Mouse (Mus musculus) kidney, adult 2 months (tissue): Measurements from ENCODE around the gene Klhl40. TPM values are rescaled to one million over a fixed set of nuclear protein-coding genes. Genes with fewer than 3 reads are reported as not detected.

Experiments
- DNase-seq: peaks from one replicate; pipeline ENCODE4 v3.0.0; 2021
- H3K27ac ChIP-seq: fragments of 200-500 bp; 2 replicates; pipeline ENCODE4 v1.5.1; 2012; ENCODE audit warnings: low read depth, low read length, control low read depth, inconsistent platforms; ENCODE audit not compliant: insufficient read depth
- H3K27me3 ChIP-seq: fragments of 200-500 bp; replicated peaks from 2 replicates; pipeline ENCODE4 v1.6.1; 2012; ENCODE audit warnings: mild to moderate bottlenecking, moderate library complexity, low read length, inconsistent platforms; ENCODE audit not compliant: control insufficient read depth, insufficient read depth
- H3K36me3 ChIP-seq: fragments of 200-500 bp; 2 replicates; pipeline ENCODE4 v1.6.1; 2012; ENCODE audit warnings: mild to moderate bottlenecking, moderate library complexity, low read length, inconsistent platforms; ENCODE audit not compliant: control insufficient read depth, insufficient read depth
- H3K4me1 ChIP-seq: fragments of 200-500 bp; 2 replicates; pipeline ENCODE4 v1.6.1; 2011; ENCODE audit warnings: low read length; ENCODE audit not compliant: control insufficient read depth, insufficient read depth
- H3K4me3 ChIP-seq: fragments of 200-500 bp; 2 replicates; pipeline ENCODE4 v1.5.1; 2011; ENCODE audit warnings: mild to moderate bottlenecking, low read depth, low read length, control low read depth; ENCODE audit not compliant: insufficient read depth
- CTCF ChIP-seq: fragments of 200-500 bp; conservative IDR thresholded peaks from 2 replicates; pipeline ENCODE4 v1.5.1; 2011; ENCODE audit warnings: low read depth, mild to moderate bottlenecking, control low read depth, low read length, moderate library complexity, mixed read lengths; ENCODE audit not compliant: insufficient read depth, insufficient read length
- POLR2A ChIP-seq: fragments of 200-500 bp; IDR thresholded peaks from one replicate; pipeline ENCODE4 v1.6.1; 2011; ENCODE audit warnings: low read depth, low read length, control low read depth
- WGBS: fragments of 180-500 bp; shearing (Covaris S2); methylation state at CpG from one replicate; pipeline ENCODE4 v1.1.7; 2018; 5-methylcytosine and 5-hydroxymethylcytosine counted together
- polyA plus RNA-seq: library from polyadenylated mRNA; depleted of rRNA; stranded (reverse); fragments of >200 nt; gene quantifications from 2 replicates; pipeline ENCODE4 v1.2.3, GENCODE M21; 2012

Klhl40 gene
- polyA plus RNA-seq, 1 experiment = 1.6 TPM

DNA sequence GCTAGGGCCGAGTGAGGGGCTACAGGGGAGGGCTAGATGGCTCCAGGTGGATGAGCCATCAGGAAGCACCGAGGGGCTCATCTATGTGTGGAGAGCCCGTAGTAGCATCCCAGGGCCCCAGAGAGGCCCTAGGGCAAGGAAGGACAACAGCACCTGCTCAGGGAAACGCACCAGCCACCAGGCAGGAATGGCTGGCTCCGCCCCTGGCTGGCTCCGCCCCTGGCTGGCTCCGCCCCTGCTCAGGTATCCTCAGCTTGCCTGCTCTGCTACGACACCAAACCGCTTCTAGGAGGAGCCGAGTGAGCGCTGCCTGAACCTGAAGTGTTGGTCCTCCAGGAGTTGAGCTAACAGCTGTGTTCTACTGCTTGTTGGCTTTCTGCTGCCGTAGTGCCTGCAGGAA, 20.3 kb downstream of the Klhl40 start:
- 13% methylated on average over 12 of the region's 12 CpGs for WGBS
- no peak overlapping the region for H3K27ac ChIP-seq

DNA sequence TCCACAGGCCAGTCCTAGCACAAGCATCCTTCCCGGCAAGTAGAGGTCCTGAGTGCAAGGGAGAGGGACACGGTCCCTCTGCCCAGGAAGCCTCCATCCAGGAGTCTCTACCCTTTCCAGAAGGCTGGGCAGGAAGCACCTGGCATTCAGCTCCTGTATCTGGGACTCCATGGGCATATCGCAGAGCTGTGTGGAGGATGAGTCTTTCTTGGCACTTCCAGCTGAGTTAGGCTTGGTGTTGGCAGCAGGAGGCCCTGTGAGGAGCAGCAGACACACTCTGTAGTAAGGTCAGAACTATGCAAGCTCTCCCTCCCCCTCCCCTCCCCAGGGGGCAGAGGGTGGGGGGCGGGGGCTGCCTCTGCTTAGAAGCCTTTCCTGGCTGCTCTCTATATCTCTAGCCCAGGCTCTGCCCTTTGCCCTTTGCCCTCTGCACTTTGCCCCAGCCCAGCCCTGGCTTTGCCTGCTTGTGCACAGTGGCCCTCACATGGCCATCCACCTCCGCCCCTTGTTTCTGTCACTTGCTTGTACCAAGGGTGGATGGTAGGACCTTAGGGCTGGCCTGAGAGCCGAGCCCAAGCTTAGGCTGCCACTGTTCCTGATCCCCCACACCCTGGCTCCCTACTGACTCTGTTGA, 21.6 kb downstream of the Klhl40 start:
- Histone ChIP-seq H3K36me3 (no peaks in the 10 kb centered on the region), H3K4me3 (no peak overlapping the region), H3K4me1 (no peaks in the 10 kb centered on the region), H3K27ac (no peak overlapping the region), H3K27me3 (no peaks in the 10 kb centered on the region)
- no peak for DNase-seq
- WGBS = 58% methylated on average over 6 of the region's 6 CpGs
- TF ChIP-seq POLR2A = no peak
- TF ChIP-seq CTCF = no peak

More for the DNA sequence above, 20.3 kb downstream of the Klhl40 start:
- Histone ChIP-seq H3K36me3 (no peaks in the 10 kb centered on the region), H3K4me1 (no peaks in the 10 kb centered on the region), H3K4me3 (no peak overlapping the region), H3K27me3 (no peaks in the 10 kb centered on the region)
- no peak for TF ChIP-seq POLR2A
- no peak for TF ChIP-seq CTCF
- peak; percentile 67 for DNase-seq

DNA sequence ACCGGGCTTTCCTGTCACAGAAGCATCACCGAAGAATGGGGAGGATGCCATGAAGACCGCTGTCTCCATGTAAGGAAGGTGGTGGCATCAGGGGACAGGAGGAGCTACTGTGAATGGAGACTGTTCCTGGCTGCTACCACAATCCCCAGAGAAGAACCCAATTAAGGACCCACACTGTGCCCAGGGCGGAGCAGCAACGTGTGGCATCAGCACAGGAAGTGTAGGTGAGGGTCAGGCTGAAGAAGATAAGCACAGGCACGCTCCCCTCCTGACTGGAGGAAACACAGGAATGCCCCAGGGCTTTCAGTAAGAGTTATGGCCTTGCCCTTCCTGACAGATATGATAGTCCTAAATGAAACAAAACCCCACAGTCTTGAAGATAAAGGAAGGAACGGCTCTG, 25.3 kb downstream of the Klhl40 start:
- Histone ChIP-seq H3K4me3 (no peak overlapping the region), H3K4me1 (no peaks in the 10 kb centered on the region), H3K36me3 (no peaks in the 10 kb centered on the region), H3K27me3 (no peaks in the 10 kb centered on the region), H3K27ac (no peak overlapping the region)
- WGBS = 54% methylated on average over 7 of the region's 7 CpGs
- no peak for DNase-seq
- no peak for TF ChIP-seq POLR2A
- no peak for TF ChIP-seq CTCF

DNA sequence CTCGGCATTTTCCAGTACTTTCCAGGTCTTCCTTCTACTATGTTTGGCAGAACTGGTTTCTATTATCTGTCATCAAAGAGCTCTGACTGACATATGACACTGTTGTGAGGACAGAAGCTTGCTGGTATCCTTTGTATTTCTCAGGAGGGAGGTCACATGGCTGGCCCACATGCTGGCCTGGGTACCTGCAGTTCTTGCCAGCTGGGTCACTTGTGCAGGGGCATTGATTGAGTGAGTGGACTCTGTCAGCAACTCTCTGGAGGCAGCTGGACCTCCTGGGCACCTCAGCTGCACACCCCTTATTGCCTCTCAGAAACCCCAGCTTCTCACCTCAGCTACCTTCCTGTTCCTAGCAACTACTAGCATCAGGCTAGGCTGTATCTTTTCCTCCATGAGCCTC, 30.1 kb downstream of the Klhl40 start:
- Histone ChIP-seq H3K36me3 (no peaks in the 10 kb centered on the region), H3K4me3 (no peak overlapping the region), H3K27me3 (no peaks in the 10 kb centered on the region), H3K4me1 (no peaks in the 10 kb centered on the region), H3K27ac (no peak overlapping the region)
- no peak for DNase-seq
- WGBS = 85% methylated on average over 1 of the region's 1 CpGs
- TF ChIP-seq CTCF (no peak), POLR2A (no peak)

DNA sequence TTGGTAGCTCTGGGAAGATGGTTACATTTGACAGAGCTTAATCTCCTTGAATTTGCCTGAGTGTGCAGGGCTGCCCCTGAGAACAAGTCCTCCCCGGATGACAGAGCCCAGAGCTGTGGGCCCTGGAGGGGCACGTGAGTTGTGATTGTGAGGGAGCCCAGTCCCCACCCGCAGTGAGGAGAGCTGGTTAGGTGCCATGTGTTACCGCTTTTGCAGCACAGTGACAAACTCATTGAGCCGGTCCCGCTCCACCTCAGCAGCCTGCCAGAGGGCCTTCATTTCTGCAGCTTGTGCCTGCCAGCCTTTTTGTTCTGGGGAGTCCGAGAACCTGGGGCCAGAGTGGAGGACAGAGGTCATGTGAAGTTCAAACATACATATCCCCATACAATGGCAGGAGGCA, 30.5 kb downstream of the Klhl40 start:
- 84% methylated on average over 7 of the region's 7 CpGs for WGBS
- H3K4me1 ChIP-seq = no peaks in the 10 kb centered on the region
- DNase-seq = no peak
- H3K27me3 ChIP-seq = no peaks in the 10 kb centered on the region
- H3K4me3 ChIP-seq = no peak overlapping the region
- H3K36me3 ChIP-seq = no peaks in the 10 kb centered on the region
- no peak overlapping the region for H3K27ac ChIP-seq
- no peak for TF ChIP-seq CTCF
- no peak for TF ChIP-seq POLR2A

DNA sequence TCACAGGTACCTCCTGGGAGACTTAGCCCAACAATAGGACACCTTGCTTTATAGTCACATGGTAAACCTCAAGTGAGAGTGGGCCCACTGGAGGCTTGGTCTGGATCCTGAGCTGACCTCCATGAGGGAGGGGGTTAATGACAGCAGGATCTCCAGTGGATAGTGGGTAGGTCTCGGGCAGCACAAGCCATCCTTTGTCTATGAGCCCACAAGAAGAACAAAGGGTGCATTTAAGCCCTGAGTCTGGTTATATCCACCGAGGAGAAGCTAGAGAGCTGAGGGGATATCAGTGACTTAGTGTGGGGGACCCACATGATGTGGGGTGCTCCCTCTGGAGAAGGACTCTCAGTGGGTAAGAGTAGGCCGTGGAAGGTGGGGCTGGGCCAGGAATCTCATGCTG, 31.1 kb downstream of the Klhl40 start:
- WGBS = 93% methylated on average over 3 of the region's 3 CpGs
- Histone ChIP-seq H3K4me3 (no peak overlapping the region), H3K36me3 (no peaks in the 10 kb centered on the region), H3K4me1 (no peaks in the 10 kb centered on the region), H3K27ac (no peak overlapping the region), H3K27me3 (no peaks in the 10 kb centered on the region)
- no peak for TF ChIP-seq POLR2A
- TF ChIP-seq CTCF = no peak
- DNase-seq = no peak

DNA sequence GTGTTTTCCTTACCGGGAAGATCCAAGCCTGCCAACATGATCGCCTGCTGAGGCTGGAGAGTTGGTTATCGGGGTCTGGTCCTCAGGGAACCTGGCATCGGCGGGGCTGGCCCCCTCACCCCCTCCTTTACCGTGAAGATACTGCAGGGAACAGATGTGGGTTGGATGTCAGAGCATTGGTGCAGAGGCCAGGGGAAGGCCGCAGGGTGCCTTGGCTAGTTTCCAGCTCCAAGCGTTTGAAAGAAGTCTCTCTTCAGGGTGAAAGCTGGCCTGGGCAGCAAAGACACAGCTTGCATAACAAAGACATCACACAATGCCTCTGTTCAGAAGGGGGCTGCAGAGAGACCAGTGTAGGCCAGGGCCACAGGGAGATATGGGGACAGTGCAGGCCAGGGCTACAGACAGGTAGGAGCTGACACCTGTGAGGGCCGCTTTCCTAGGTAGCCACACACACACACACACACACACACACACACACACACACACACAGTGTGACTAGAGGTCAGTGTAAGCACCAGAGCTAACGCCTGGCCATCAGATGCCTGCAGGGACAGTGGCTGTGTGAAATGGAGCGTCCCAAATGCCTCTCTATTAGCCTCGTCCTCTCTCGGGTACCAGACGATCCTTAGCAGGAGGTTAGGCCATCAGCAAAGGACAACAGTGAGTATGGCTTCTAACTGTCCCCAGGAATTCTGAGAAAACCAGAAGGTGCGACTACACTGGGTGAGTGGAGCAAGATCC, 32.8 kb downstream of the Klhl40 start:
- Histone ChIP-seq H3K27me3 (no peaks in the 10 kb centered on the region), H3K36me3 (no peaks in the 10 kb centered on the region), H3K4me1 (no peaks in the 10 kb centered on the region), H3K4me3 (no peak overlapping the region), H3K27ac (no peak overlapping the region)
- no peak for DNase-seq
- WGBS = 43% methylated on average over 15 of the region's 15 CpGs
- no peak for TF ChIP-seq CTCF
- no peak for TF ChIP-seq POLR2A
